Mouse (Mus musculus): ENCODE measurements around the gene Cd81. TPM values are rescaled to one million over a fixed set of nuclear protein-coding genes. Genes with fewer than 3 reads are reported as not detected.

Gene Cd81
- polyA plus RNA-seq, 1 experiment, result 314 TPM

GRCm38 (mm10) chr7:143020764-143021163 is 31.8 kb upstream of the Cd81 start:
- peaks cover 29% of the 10 kb centered on the region for H3K4me1 ChIP-seq (ENCODE audit: control insufficient read depth, insufficient read depth, low read length)
- TF ChIP-seq CTCF (IDR thresholded peaks at IDR 0.05; ENCODE audit: low read depth, low read length), result no peak
- TF ChIP-seq POLR2A (IDR thresholded peaks at IDR 0.05; ENCODE audit: borderline replicate concordance, low read depth, low read length), result no peak
- no peak overlapping the region for H3K4me3 ChIP-seq (ENCODE audit: insufficient read depth, low read length)
- H3K27ac ChIP-seq (ENCODE audit: insufficient read depth, low read depth, low read length), result no peak overlapping the region

GRCm38 (mm10) chr7:143021356-143022164 is 31.0 kb upstream of the Cd81 start:
- Histone ChIP-seq H3K27ac (ENCODE audit: insufficient read depth, low read depth, low read length) (no peak overlapping the region), H3K4me1 (ENCODE audit: control insufficient read depth, insufficient read depth, low read length) (peaks cover 28% of the 10 kb centered on the region), H3K4me3 (ENCODE audit: insufficient read depth, low read length) (no peak overlapping the region)
- no peak for TF ChIP-seq POLR2A (IDR thresholded peaks at IDR 0.05; ENCODE audit: borderline replicate concordance, low read depth, low read length)
- no peak for TF ChIP-seq CTCF (IDR thresholded peaks at IDR 0.05; ENCODE audit: low read depth, low read length)

- no peak overlapping the region for H3K4me3 ChIP-seq (ENCODE audit: insufficient read depth, low read length)
- no peak for TF ChIP-seq POLR2A (IDR thresholded peaks at IDR 0.05; ENCODE audit: borderline replicate concordance, low read depth, low read length)
- TF ChIP-seq CTCF (IDR thresholded peaks at IDR 0.05; ENCODE audit: low read depth, low read length), result no peak
- no peak overlapping the region for H3K27ac ChIP-seq (ENCODE audit: insufficient read depth, low read depth, low read length)
- peaks cover 28% of the 10 kb centered on the region for H3K4me1 ChIP-seq (ENCODE audit: control insufficient read depth, insufficient read depth, low read length)
Observed at GRCm38 (mm10) chr7:143023499-143023898, 29.0 kb upstream of the Cd81 start.

GRCm38 (mm10) chr7:143024293-143024692 is 28.2 kb upstream of the Cd81 start:
- no peak for TF ChIP-seq POLR2A (IDR thresholded peaks at IDR 0.05; ENCODE audit: borderline replicate concordance, low read depth, low read length)
- TF ChIP-seq CTCF (IDR thresholded peaks at IDR 0.05; ENCODE audit: low read depth, low read length), result no peak

GRCm38 (mm10) chr7:143025496-143025895 is 27.0 kb upstream of the Cd81 start:
- no peak overlapping the region for H3K27ac ChIP-seq (ENCODE audit: insufficient read depth, low read depth, low read length)
- TF ChIP-seq POLR2A (IDR thresholded peaks at IDR 0.05; ENCODE audit: borderline replicate concordance, low read depth, low read length), result no peak
- no peak for TF ChIP-seq CTCF (IDR thresholded peaks at IDR 0.05; ENCODE audit: low read depth, low read length)
- H3K4me3 ChIP-seq (ENCODE audit: insufficient read depth, low read length), result no peak overlapping the region
- peaks cover 27% of the 10 kb centered on the region for H3K4me1 ChIP-seq (ENCODE audit: control insufficient read depth, insufficient read depth, low read length)

More at GRCm38 (mm10) chr7:143024293-143024692, 28.2 kb upstream of the Cd81 start:
- no peak overlapping the region for H3K4me3 ChIP-seq (ENCODE audit: insufficient read depth, low read length)
- no peak overlapping the region for H3K27ac ChIP-seq (ENCODE audit: insufficient read depth, low read depth, low read length)
- peaks cover 28% of the 10 kb centered on the region for H3K4me1 ChIP-seq (ENCODE audit: control insufficient read depth, insufficient read depth, low read length)

GRCm38 (mm10) chr7:143027196-143027595 is 25.3 kb upstream of the Cd81 start:
- no peak overlapping the region for H3K4me3 ChIP-seq (ENCODE audit: insufficient read depth, low read length)
- H3K27ac ChIP-seq (ENCODE audit: insufficient read depth, low read depth, low read length), result no peak overlapping the region
- peaks cover 12% of the 10 kb centered on the region for H3K4me1 ChIP-seq (ENCODE audit: control insufficient read depth, insufficient read depth, low read length)
- TF ChIP-seq CTCF (IDR thresholded peaks at IDR 0.05; ENCODE audit: low read depth, low read length) (no peak), POLR2A (IDR thresholded peaks at IDR 0.05; ENCODE audit: borderline replicate concordance, low read depth, low read length) (no peak)

GRCm38 (mm10) chr7:143031816-143032215 is 20.7 kb upstream of the Cd81 start:
- Histone ChIP-seq H3K4me3 (ENCODE audit: insufficient read depth, low read length) (no peak overlapping the region), H3K4me1 (ENCODE audit: control insufficient read depth, insufficient read depth, low read length) (peaks cover 9% of the 10 kb centered on the region), H3K27ac (ENCODE audit: insufficient read depth, low read depth, low read length) (no peak overlapping the region)
- TF ChIP-seq POLR2A (IDR thresholded peaks at IDR 0.05; ENCODE audit: borderline replicate concordance, low read depth, low read length) (no peak), CTCF (IDR thresholded peaks at IDR 0.05; ENCODE audit: low read depth, low read length) (no peak)

- Histone ChIP-seq H3K4me1 (ENCODE audit: control insufficient read depth, insufficient read depth, low read length) (peaks cover 25% of the 10 kb centered on the region), H3K27ac (ENCODE audit: insufficient read depth, low read depth, low read length) (no peak overlapping the region), H3K4me3 (ENCODE audit: insufficient read depth, low read length) (no peak overlapping the region)
- TF ChIP-seq POLR2A (IDR thresholded peaks at IDR 0.05; ENCODE audit: borderline replicate concordance, low read depth, low read length) (no peak), CTCF (IDR thresholded peaks at IDR 0.05; ENCODE audit: low read depth, low read length) (no peak)
Observed at GRCm38 (mm10) chr7:143033581-143033980, 19.0 kb upstream of the Cd81 start.

GRCm38 (mm10) chr7:143034112-143034511 is 18.4 kb upstream of the Cd81 start:
- Histone ChIP-seq H3K4me1 (ENCODE audit: control insufficient read depth, insufficient read depth, low read length) (peaks cover 29% of the 10 kb centered on the region), H3K4me3 (ENCODE audit: insufficient read depth, low read length) (no peak overlapping the region), H3K27ac (ENCODE audit: insufficient read depth, low read depth, low read length) (no peak overlapping the region)
- no peak for TF ChIP-seq CTCF (IDR thresholded peaks at IDR 0.05; ENCODE audit: low read depth, low read length)
- TF ChIP-seq POLR2A (IDR thresholded peaks at IDR 0.05; ENCODE audit: borderline replicate concordance, low read depth, low read length), result no peak
